Mouse (Mus musculus): ENCODE data around the gene Tmem115.
A peak's percentile ranks its signal among the peaks of the same experiment; 100 is the strongest.

The Tmem115 gene

GRCm38 (mm10) chr9:107521711-107522399, 11.9 kb upstream of the Tmem115 start:
- DNase-seq (ENCODE audit: low spot score), result no peak

- DNase-seq (ENCODE audit: low spot score), result no peak
These were observed 11.4 kb upstream of the Tmem115 start for GRCm38 (mm10) chr9:107522400-107522711.

GRCm38 (mm10) chr9:107526198-107527026, 7.3 kb upstream of the Tmem115 start:
- DNase-seq (ENCODE audit: low spot score), result peak; percentile 80

- DNase-seq (ENCODE audit: low spot score), result peak; percentile 39
These were observed 860 bp downstream of the Tmem115 start for GRCm38 (mm10) chr9:107534408-107535202.

GRCm38 (mm10) chr9:107538231-107538630, 4.5 kb downstream of the Tmem115 start:
- DNase-seq (ENCODE audit: low spot score), result no peak

- no peak for DNase-seq (ENCODE audit: low spot score)
These were observed 5.0 kb downstream of the Tmem115 start for GRCm38 (mm10) chr9:107538711-107539110.

GRCm38 (mm10) chr9:107539940-107540339, 6.2 kb downstream of the Tmem115 start:
- no peak for DNase-seq (ENCODE audit: low spot score)

- no peak for DNase-seq (ENCODE audit: low spot score)
These were observed 6.7 kb downstream of the Tmem115 start for GRCm38 (mm10) chr9:107540420-107540819.

- DNase-seq (ENCODE audit: low spot score), result no peak
These were observed 7.3 kb downstream of the Tmem115 start for GRCm38 (mm10) chr9:107541005-107541404.

GRCm38 (mm10) chr9:107541474-107542351, 8.0 kb downstream of the Tmem115 start, which contains the start of the genes Cyb561d2 and Nprl2:
Gene Cyb561d2 (minus strand): TSS chr9:107542193.
Gene Nprl2 (plus strand): TSS chr9:107542226.
- DNase-seq (ENCODE audit: low spot score), result peak; percentile 90

- DNase-seq (ENCODE audit: low spot score), result no peak
These were observed 8.6 kb downstream of the Tmem115 start for GRCm38 (mm10) chr9:107542352-107542686.

GRCm38 (mm10) chr9:107542721-107543120, 9.0 kb downstream of the Tmem115 start:
- no peak for DNase-seq (ENCODE audit: low spot score)

GRCm38 (mm10) chr9:107543299-107543698, 9.6 kb downstream of the Tmem115 start:
- DNase-seq (ENCODE audit: low spot score), result no peak

GRCm38 (mm10) chr9:107544196-107544700, 10.5 kb downstream of the Tmem115 start:
- no peak for DNase-seq (ENCODE audit: low spot score)

- DNase-seq (ENCODE audit: low spot score), result no peak
These were observed 11.0 kb downstream of the Tmem115 start for GRCm38 (mm10) chr9:107544729-107545128.

GRCm38 (mm10) chr9:107545199-107545598, 11.5 kb downstream of the Tmem115 start:
- no peak for DNase-seq (ENCODE audit: low spot score)

- DNase-seq (ENCODE audit: low spot score), result peak; percentile 75
These were observed 11.9 kb downstream of the Tmem115 start for GRCm38 (mm10) chr9:107545602-107546001.

GRCm38 (mm10) chr9:107547026-107547425, 13.3 kb downstream of the Tmem115 start, which contains the start of gene Zmynd10:
Gene Zmynd10 (plus strand): TSS chr9:107547298.
- DNase-seq (ENCODE audit: low spot score), result peak; percentile 73

GRCm38 (mm10) chr9:107547957-107548356, 14.2 kb downstream of the Tmem115 start:
- no peak for DNase-seq (ENCODE audit: low spot score)

- no peak for DNase-seq (ENCODE audit: low spot score)
These were observed 15.1 kb downstream of the Tmem115 start for GRCm38 (mm10) chr9:107548820-107549219.

Data from urinary bladder, postnatal 25 days (tissue).